Mouse (Mus musculus): Measurements from ENCODE around the gene Lamb1.

The Lamb1 gene

GRCm38 (mm10) chr12:31283617-31284136 is 18.6 kb downstream of the Lamb1 start:
- DNase-seq (ENCODE audit: low spot score): no peak

GRCm38 (mm10) chr12:31289046-31289445 is 24.0 kb downstream of the Lamb1 start:
- DNase-seq (ENCODE audit: low spot score): no peak

GRCm38 (mm10) chr12:31290951-31291350 is 25.9 kb downstream of the Lamb1 start:
- no peak for DNase-seq (ENCODE audit: low spot score)

GRCm38 (mm10) chr12:31293361-31294142 is 28.5 kb downstream of the Lamb1 start:
- no peak for DNase-seq (ENCODE audit: low spot score)

GRCm38 (mm10) chr12:31294526-31294925 is 29.5 kb downstream of the Lamb1 start:
- DNase-seq (ENCODE audit: low spot score): no peak

GRCm38 (mm10) chr12:31294996-31295395 is 30.0 kb downstream of the Lamb1 start:
- no peak for DNase-seq (ENCODE audit: low spot score)

- DNase-seq (ENCODE audit: low spot score): no peak
These were observed 30.5 kb downstream of the Lamb1 start for GRCm38 (mm10) chr12:31295505-31295904.

- DNase-seq (ENCODE audit: low spot score): no peak
These were observed 31.1 kb downstream of the Lamb1 start for GRCm38 (mm10) chr12:31296097-31296496.

GRCm38 (mm10) chr12:31298122-31298521 is 33.1 kb downstream of the Lamb1 start:
- no peak for DNase-seq (ENCODE audit: low spot score)

- DNase-seq (ENCODE audit: low spot score): no peak
These were observed 33.5 kb downstream of the Lamb1 start for GRCm38 (mm10) chr12:31298530-31298929.

- no peak for DNase-seq (ENCODE audit: low spot score)
These were observed 34.1 kb downstream of the Lamb1 start for GRCm38 (mm10) chr12:31299126-31299525.

- DNase-seq (ENCODE audit: low spot score): no peak
These were observed 34.7 kb downstream of the Lamb1 start for GRCm38 (mm10) chr12:31299676-31300197.

GRCm38 (mm10) chr12:31300276-31300675 is 35.2 kb downstream of the Lamb1 start:
- DNase-seq (ENCODE audit: low spot score): no peak

GRCm38 (mm10) chr12:31302266-31302665 is 37.2 kb downstream of the Lamb1 start:
- no peak for DNase-seq (ENCODE audit: low spot score)

- DNase-seq (ENCODE audit: low spot score): no peak
These were observed 37.9 kb downstream of the Lamb1 start for GRCm38 (mm10) chr12:31302766-31303511.

- no peak for DNase-seq (ENCODE audit: low spot score)
These were observed 41.1 kb downstream of the Lamb1 start for GRCm38 (mm10) chr12:31306075-31306675.

GRCm38 (mm10) chr12:31307011-31307410 is 42.0 kb downstream of the Lamb1 start:
- no peak for DNase-seq (ENCODE audit: low spot score)

GRCm38 (mm10) chr12:31307756-31308155 is 42.7 kb downstream of the Lamb1 start:
- DNase-seq (ENCODE audit: low spot score): no peak

- DNase-seq (ENCODE audit: low spot score): no peak
These were observed 45.7 kb downstream of the Lamb1 start for GRCm38 (mm10) chr12:31310687-31311086.

GRCm38 (mm10) chr12:31311671-31312265 is 46.7 kb downstream of the Lamb1 start:
- no peak for DNase-seq (ENCODE audit: low spot score)

- no peak for DNase-seq (ENCODE audit: low spot score)
These were observed 47.2 kb downstream of the Lamb1 start for GRCm38 (mm10) chr12:31312281-31312680.

- no peak for DNase-seq (ENCODE audit: low spot score)
These were observed 48.1 kb downstream of the Lamb1 start for GRCm38 (mm10) chr12:31313136-31313535.
